ENCODE assay signal across 8 mouse cellular contexts in genomic region chr16:77236509-77237271, GRCm38 (mm10).
DNase-seq lines count a peak whose midpoint lies in the region; ATAC-seq and TF ChIP-seq lines count a peak whose summit lies in the region.

No protein-coding gene starts in this region.

- H3K27me3 ChIP-seq in kidney, adult 2 months (replicated peaks; ENCODE audit: control insufficient read depth, insufficient read depth, low read length) = no peaks in the 10 kb centered on the region
- H3K27me3 ChIP-seq in embryonic facial prominence, embryonic 14.5 days (replicated peaks; ENCODE audit: control insufficient read depth, insufficient read depth, low read length) = no peaks in the 10 kb centered on the region

- intact Hi-C loops in heart, postnatal 14 days (cut with DNase I) = no loop called here

- peak; percentile 91 for ATAC-seq in embryonic facial prominence, embryonic 14.5 days (ENCODE audit: low read depth)

- H3K27ac ChIP-seq in kidney, adult 2 months (ENCODE audit: insufficient read depth, low read depth, low read length) = no peak overlapping the region
- H3K27ac ChIP-seq in embryonic facial prominence, embryonic 14.5 days (replicated peaks; ENCODE audit: low read depth, low read length) = peak overlapping the region; percentile 67
- peak overlapping the region; percentile 96 for H3K27ac ChIP-seq in layer of hippocampus, adult 2 months

- H3K36me3 ChIP-seq in kidney, adult 2 months (ENCODE audit: control insufficient read depth, insufficient read depth, low read length) = no peaks in the 10 kb centered on the region
- H3K36me3 ChIP-seq in embryonic facial prominence, embryonic 14.5 days (ENCODE audit: control insufficient read depth, insufficient read depth, low read length) = no peaks in the 10 kb centered on the region

- TF ChIP-seq CTCF in kidney, adult 2 months (conservative IDR thresholded peaks at IDR 0.05; ENCODE audit: insufficient read depth, insufficient read length, low read depth, low read length) = no peak
- TF ChIP-seq CTCF in layer of hippocampus, adult 2 months (conservative IDR thresholded peaks at IDR 0.05) = no peak

- WGBS in kidney, adult 2 months = 31% methylated on average over 13 of the region's 13 CpGs
- WGBS in embryonic facial prominence, embryonic 14.5 days = 16% methylated on average over 13 of the region's 13 CpGs

- H3K9ac ChIP-seq in embryonic facial prominence, embryonic 14.5 days (ENCODE audit: low read depth, low read length) = peak overlapping the region; percentile 50

- no peaks in the 10 kb centered on the region for H3K9me3 ChIP-seq in embryonic facial prominence, embryonic 14.5 days (ENCODE audit: control insufficient read depth, low read length)

- peak overlapping the region; percentile 41 for H3K4me3 ChIP-seq in kidney, adult 2 months (ENCODE audit: insufficient read depth, low read depth, low read length)
- H3K4me3 ChIP-seq in embryonic facial prominence, embryonic 14.5 days (ENCODE audit: low read depth, low read length) = peak overlapping the region; percentile 25
- peak overlapping the region; percentile 53 for H3K4me3 ChIP-seq in layer of hippocampus, adult 2 months

- no peaks in the 10 kb centered on the region for H3K4me1 ChIP-seq in kidney, adult 2 months (ENCODE audit: control insufficient read depth, insufficient read depth, low read length)
- H3K4me1 ChIP-seq in embryonic facial prominence, embryonic 14.5 days (ENCODE audit: control insufficient read depth, insufficient read depth, low read length) = peaks cover 18% of the 10 kb centered on the region

- DNase-seq in kidney, adult 2 months = peak; percentile 19
- DNase-seq in kidney, adult 11 months = no peak
- peak; percentile 92 for DNase-seq in embryonic facial prominence, embryonic 14.5 days (ENCODE audit: low spot score)
- peak; percentile 33 to 41 for DNase-seq in heart, postnatal 14 days
- DNase-seq in layer of hippocampus, adult 2 months (ENCODE audit: low spot score in 2 of 2) = peak; percentile 75 to 89
- peak; percentile 2 for DNase-seq in lung, postnatal 25 days (ENCODE audit: low spot score)
- peak; percentile 86 to 90 for DNase-seq in right cerebral cortex, adult 2 months (ENCODE audit: low spot score in 2 of 2)
- no peak for DNase-seq in urinary bladder, postnatal 36 days (ENCODE audit: low spot score in 2 of 2)

- TF ChIP-seq POLR2A in kidney, adult 2 months (IDR thresholded peaks at IDR 0.05; ENCODE audit: low read depth, low read length) = no peak

- H3K4me2 ChIP-seq in embryonic facial prominence, embryonic 14.5 days (ENCODE audit: low read depth, low read length) = peak overlapping the region; percentile 56

Comparison
In these comparisons a context has a peak if more than half of its experiments do, and no peak if none do; other contexts are left out.
1. DNase-seq: peak in kidney, adult 2 months (single experiment), embryonic facial prominence, embryonic 14.5 days (single experiment), heart, postnatal 14 days (2 of 2), layer of hippocampus, adult 2 months (2 of 2), lung, postnatal 25 days (single experiment) and right cerebral cortex, adult 2 months (2 of 2); none in kidney, adult 11 months (single experiment) and urinary bladder, postnatal 36 days (0 of 2).
2. Peak in every context shown above with its lines, with median percentiles within 50 percentile points of each other: H3K4me3 ChIP-seq.